Mouse (Mus musculus) liver, embryonic 13.5 days (tissue): ENCODE data around the gene Tgfbrap1. TPM values are rescaled to one million over a fixed set of nuclear protein-coding genes. Genes with fewer than 3 reads are reported as not detected.
"Not testable (repeated sequence)": the region's sequence is repeated elsewhere in the genome, so short reads cannot be mapped to it uniquely, and the experiment has no call there.

ENCODE experiments used
- ATAC-seq: fragments of 200-750 bp; cut with Nextera tagmentation; 2 replicates; pipeline ENCODE4 v1.8.0; 2017; ENCODE audit warnings: low read depth, mild to moderate bottlenecking, moderate number of reproducible peaks, moderate library complexity
- DNase-seq: peaks from one replicate; pipeline ENCODE4 v3.0.0; 2022
- H3K27ac ChIP-seq: fragments of 300-500 bp; sonication (generic); 2 replicates; pipeline ENCODE4 v1.5.1; 2015; ENCODE audit warnings: moderate library complexity, mild to moderate bottlenecking, inconsistent platforms
- H3K27me3 ChIP-seq: fragments of 300-500 bp; sonication (generic); 2 replicates; pipeline ENCODE4 v1.6.1; 2015; ENCODE audit warnings: mild to moderate bottlenecking, inconsistent platforms
- H3K36me3 ChIP-seq: fragments of 300-500 bp; sonication (generic); 2 replicates; pipeline ENCODE4 v1.6.1; 2015; ENCODE audit warnings: mild to moderate bottlenecking, inconsistent platforms
- H3K4me1 ChIP-seq: fragments of 300-500 bp; sonication (generic); replicated peaks from 2 replicates; pipeline ENCODE4 v1.6.1; 2015; ENCODE audit warnings: inconsistent platforms
- H3K4me2 ChIP-seq: fragments of 300-500 bp; sonication (generic); 2 replicates; pipeline ENCODE4 v1.6.1; 2015; ENCODE audit warnings: inconsistent platforms, mild to moderate bottlenecking, moderate library complexity
- H3K4me3 ChIP-seq: fragments of 300-500 bp; sonication (generic); replicated peaks from 2 replicates; pipeline ENCODE4 v1.5.1; 2015; ENCODE audit warnings: mild to moderate bottlenecking, inconsistent platforms
- H3K9ac ChIP-seq: fragments of 300-500 bp; sonication (generic); 2 replicates; pipeline ENCODE4 v1.6.1; 2015; ENCODE audit warnings: mild to moderate bottlenecking, inconsistent platforms
- H3K9me3 ChIP-seq: fragments of 300-500 bp; sonication (generic); replicated peaks from 2 replicates; pipeline ENCODE4 v1.6.1; 2016; ENCODE audit warnings: inconsistent platforms
- WGBS: fragments of 180-500 bp; shearing (Covaris S2); methylation state at CpG from one replicate; pipeline ENCODE4 v1.1.7; 2015; ENCODE audit not compliant: insufficient replicate concordance; 5-methylcytosine and 5-hydroxymethylcytosine counted together
- polyA plus RNA-seq: library from polyadenylated mRNA; unstranded; fragments of >200 nt; fragmentation: Nextera tagmentation; extraction: Ambion mirVana; gene quantifications from 2 replicates; pipeline ENCODE4 v1.2.1, GENCODE M21; 2015

Gene Tgfbrap1
- polyA plus RNA-seq, 1 experiment from 2014 or later: 4.0 TPM

DNA sequence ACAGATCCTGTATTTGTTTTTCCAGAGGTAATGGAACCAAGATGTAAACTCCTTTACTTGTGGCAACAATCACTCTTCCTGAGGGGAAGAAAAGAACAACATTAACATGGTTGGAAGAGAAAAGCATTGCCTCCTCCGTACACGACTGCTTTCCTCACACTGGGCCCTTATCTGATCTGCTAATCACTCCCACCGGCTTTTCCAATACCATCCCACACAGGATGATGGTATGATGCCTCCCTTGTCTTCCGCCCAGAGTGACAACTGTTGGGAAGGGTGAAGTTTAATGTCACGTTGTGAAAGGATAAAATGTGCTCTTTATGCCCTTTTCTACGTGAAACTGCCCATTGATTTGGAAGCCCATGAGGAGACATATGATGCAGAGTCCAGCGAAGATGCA is 30.9 kb downstream of the Tgfbrap1 start:
- Histone ChIP-seq H3K4me2 (no peak overlapping the region), H3K4me1 (0 out of 2 replicates have a peak, but pooled peaks cover 3% of the 10 kb centered on the region), H3K36me3 (peaks cover 36% of the 10 kb centered on the region), H3K9ac (no peak overlapping the region), H3K27ac (no peak overlapping the region), H3K9me3 (no peaks in the 10 kb centered on the region), H3K4me3 (no peak overlapping the region), H3K27me3 (no peaks in the 10 kb centered on the region)
- DNase-seq: no peak
- 71% methylated on average over 7 of the region's 7 CpGs for WGBS
- ATAC-seq: no peak

DNA sequence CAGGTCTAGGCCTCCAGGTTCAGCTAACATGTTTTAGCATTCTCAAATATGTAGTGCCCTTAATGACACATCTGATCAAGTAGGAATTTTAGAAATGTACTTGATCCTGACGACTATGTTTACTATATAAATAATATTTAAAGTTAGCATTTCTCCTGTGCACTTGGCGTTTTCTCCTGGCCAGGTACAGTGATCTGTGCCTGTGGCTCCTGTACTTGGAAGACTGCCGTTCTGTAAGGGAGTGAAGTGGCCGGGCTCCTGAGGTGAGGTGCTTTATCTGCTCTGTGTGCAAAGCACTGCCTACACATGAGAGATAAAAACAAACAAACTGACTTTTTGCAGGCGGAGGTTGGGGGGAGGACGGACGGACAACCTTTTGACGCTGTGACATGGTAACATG is 31.9 kb downstream of the Tgfbrap1 start:
- ATAC-seq: no peak

DNA sequence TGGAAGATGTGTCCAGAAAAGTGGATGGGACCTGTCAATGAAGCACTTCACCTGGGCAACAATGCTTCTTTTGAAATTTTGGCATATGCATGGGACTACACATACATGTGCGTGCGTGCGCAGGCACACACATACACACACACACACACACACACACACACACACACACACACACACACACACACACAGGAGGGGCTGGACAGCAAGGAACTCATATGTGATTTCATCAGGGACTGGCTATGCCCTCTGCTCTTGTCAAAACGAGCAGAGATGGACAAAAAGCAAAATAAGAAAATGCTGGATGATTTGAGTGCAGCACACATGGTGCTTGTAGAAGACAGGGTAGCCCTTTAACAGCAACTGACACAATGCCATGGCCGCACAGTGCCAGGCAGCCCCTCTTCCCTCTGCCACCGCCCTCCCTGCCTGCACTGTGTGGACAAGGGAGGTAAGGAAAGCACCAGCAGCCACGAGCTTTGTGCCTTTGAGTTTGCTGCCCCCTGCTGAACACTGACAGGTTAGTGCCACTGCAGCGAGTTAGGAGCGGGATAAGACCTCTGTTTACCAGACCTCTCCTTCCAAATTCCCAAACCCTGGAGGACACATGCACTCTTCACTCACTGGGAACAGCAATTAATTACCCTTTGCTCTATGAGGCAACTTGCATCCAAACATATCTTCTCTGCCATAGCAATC is 32.7 kb downstream of the Tgfbrap1 start:
- Histone ChIP-seq H3K27me3 (no peaks in the 10 kb centered on the region), H3K9me3 (no peaks in the 10 kb centered on the region), H3K4me3 (no peak overlapping the region), H3K4me2 (no peak overlapping the region), H3K27ac (no peak overlapping the region), H3K36me3 (peaks cover 42% of the 10 kb centered on the region), H3K9ac (no peak overlapping the region), H3K4me1 (0 out of 2 replicates have a peak, but pooled peaks cover under 1% of the 10 kb centered on the region)
- 62% methylated on average over 9 of the region's 9 CpGs for WGBS
- no peak for ATAC-seq
- peak; percentile 15 for DNase-seq

More for the DNA sequence above, 31.9 kb downstream of the Tgfbrap1 start:
- Histone ChIP-seq H3K9ac (no peak overlapping the region), H3K36me3 (peaks cover 38% of the 10 kb centered on the region), H3K9me3 (no peaks in the 10 kb centered on the region), H3K27ac (no peak overlapping the region), H3K4me2 (no peak overlapping the region), H3K4me1 (0 out of 2 replicates have a peak, but pooled peaks cover 3% of the 10 kb centered on the region), H3K4me3 (no peak overlapping the region), H3K27me3 (no peaks in the 10 kb centered on the region)
- DNase-seq: no peak
- 70% methylated on average over 8 of the region's 8 CpGs for WGBS

GRCm38 (mm10) chr1:43051903-43052302 is 46.5 kb downstream of the Tgfbrap1 start:
- H3K4me3 ChIP-seq: no peak overlapping the region
- H3K9ac ChIP-seq: no peak overlapping the region
- DNase-seq (no peak), ATAC-seq (no peak)
- H3K4me1 ChIP-seq: no peaks in the 10 kb centered on the region
- H3K27ac ChIP-seq: no peak overlapping the region
- WGBS: 81% methylated on average over 5 of the region's 5 CpGs
- H3K27me3 ChIP-seq: no peaks in the 10 kb centered on the region
- H3K9me3 ChIP-seq: no peaks in the 10 kb centered on the region
- peaks cover 71% of the 10 kb centered on the region for H3K36me3 ChIP-seq
- no peak overlapping the region for H3K4me2 ChIP-seq

GRCm38 (mm10) chr1:43047811-43048210 is 50.6 kb downstream of the Tgfbrap1 start:
- Histone ChIP-seq H3K27me3 (no peaks in the 10 kb centered on the region), H3K4me1 (no peaks in the 10 kb centered on the region), H3K36me3 (peaks cover 38% of the 10 kb centered on the region), H3K27ac (no peak overlapping the region), H3K4me2 (no peak overlapping the region), H3K9ac (no peak overlapping the region), H3K4me3 (no peak overlapping the region), H3K9me3 (no peaks in the 10 kb centered on the region)
- ATAC-seq (no peak), DNase-seq (no peak)
- 79% methylated on average over 10 of the region's 10 CpGs for WGBS

- 66% methylated on average over 2 of the region's 2 CpGs for WGBS
- no peaks in the 10 kb centered on the region for H3K27me3 ChIP-seq
- peaks cover 32% of the 10 kb centered on the region for H3K36me3 ChIP-seq
- H3K9ac ChIP-seq: no peak overlapping the region
- ATAC-seq (no peak), DNase-seq (no peak)
- H3K4me3 ChIP-seq: no peak overlapping the region
- no peak overlapping the region for H3K4me2 ChIP-seq
- no peaks in the 10 kb centered on the region for H3K9me3 ChIP-seq
- no peaks in the 10 kb centered on the region for H3K4me1 ChIP-seq
- H3K27ac ChIP-seq: no peak overlapping the region
Observed at GRCm38 (mm10) chr1:43046990-43047389, 51.4 kb downstream of the Tgfbrap1 start.

GRCm38 (mm10) chr1:43045204-43045982 is 53.0 kb downstream of the Tgfbrap1 start:
- Histone ChIP-seq H3K27ac (no peak overlapping the region), H3K4me1 (no peaks in the 10 kb centered on the region), H3K9me3 (no peaks in the 10 kb centered on the region), H3K9ac (no peak overlapping the region), H3K36me3 (peaks cover 17% of the 10 kb centered on the region), H3K4me3 (no peak overlapping the region), H3K4me2 (no peak overlapping the region), H3K27me3 (no peaks in the 10 kb centered on the region)
- WGBS: 65% methylated on average over 14 of the region's 14 CpGs
- DNase-seq: no peak
- no peak for ATAC-seq

DNA sequence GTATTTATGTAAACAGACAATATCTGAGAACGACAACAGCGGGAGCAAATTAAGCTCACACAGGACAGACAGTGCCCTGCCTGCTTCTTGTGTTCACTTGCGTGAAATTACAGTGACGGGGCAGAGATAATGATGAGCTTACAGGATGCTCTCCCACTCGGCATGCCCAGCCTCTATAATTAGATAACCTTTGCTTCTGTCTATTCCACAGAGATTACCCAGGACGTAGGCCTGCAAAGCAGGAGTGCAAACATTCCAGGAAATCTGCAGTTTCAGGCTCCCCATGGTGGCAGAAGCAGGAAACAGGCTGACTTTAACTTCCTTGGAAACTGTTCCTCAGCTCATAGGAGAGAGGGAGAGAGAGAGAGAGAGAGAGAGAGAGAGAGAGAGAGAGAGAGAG is 56.2 kb downstream of the Tgfbrap1 start:
- Histone ChIP-seq H3K4me2 (no peak overlapping the region), H3K4me1 (no peaks in the 10 kb centered on the region), H3K9me3 (no peaks in the 10 kb centered on the region), H3K27ac (no peak overlapping the region), H3K4me3 (no peak overlapping the region), H3K36me3 (no peaks in the 10 kb centered on the region), H3K27me3 (no peaks in the 10 kb centered on the region), H3K9ac (no peak overlapping the region)
- WGBS: 51% methylated on average over 6 of the region's 6 CpGs
- ATAC-seq: no peak
- no peak for DNase-seq

DNA sequence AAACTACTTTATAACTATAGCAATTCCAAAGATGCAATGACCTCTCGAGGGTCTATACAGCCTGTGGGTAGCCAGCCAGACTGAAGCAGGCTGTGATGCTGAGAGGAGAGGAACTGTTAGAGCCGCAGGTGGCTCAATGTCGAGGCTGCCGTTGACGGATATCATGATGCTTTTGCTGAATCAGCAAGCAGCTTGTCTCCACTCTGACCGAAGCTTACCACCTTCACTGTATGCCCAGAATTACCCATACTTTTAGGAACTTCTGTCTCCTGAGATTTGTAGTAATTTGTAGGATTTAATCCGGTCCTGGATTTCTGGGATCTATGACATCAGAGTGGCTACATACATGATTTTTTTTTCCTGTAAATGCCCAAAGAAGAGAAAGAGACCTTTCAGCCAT is 62.4 kb downstream of the Tgfbrap1 start:
- WGBS: 65% methylated on average over 7 of the region's 7 CpGs
- Histone ChIP-seq H3K27me3 (no peaks in the 10 kb centered on the region), H3K4me3 (no peak overlapping the region), H3K4me1 (no peaks in the 10 kb centered on the region), H3K9ac (no peak overlapping the region), H3K27ac (no peak overlapping the region), H3K9me3 (no peaks in the 10 kb centered on the region), H3K4me2 (no peak overlapping the region), H3K36me3 (no peaks in the 10 kb centered on the region)
- ATAC-seq (no peak), DNase-seq (no peak)

DNA sequence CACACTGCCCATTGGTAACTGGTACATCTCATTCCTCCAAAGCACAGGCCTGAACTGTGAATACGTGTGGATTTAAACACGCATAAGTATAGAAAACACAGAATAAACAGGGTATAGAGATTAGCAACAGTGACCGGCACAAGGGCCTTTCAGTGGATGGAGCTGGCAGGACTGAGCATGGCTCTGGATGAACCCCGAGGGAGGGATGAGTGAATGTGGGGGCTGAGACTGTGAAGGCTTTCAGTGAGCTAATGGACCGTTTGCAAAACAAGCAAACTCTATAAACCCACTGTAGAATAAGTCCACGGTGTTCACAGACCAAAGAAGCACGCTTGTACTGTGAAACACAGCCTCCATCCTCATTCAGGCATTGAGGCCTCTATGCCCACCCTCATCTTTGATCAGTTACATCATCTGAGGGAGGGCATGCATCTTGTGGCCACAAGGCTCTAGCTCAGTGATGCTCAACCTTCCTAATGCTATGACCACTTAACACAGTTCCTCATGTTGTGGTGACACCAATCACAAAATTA is 83.2 kb downstream of the Tgfbrap1 start:
- H3K9ac ChIP-seq, H3K27ac ChIP-seq, H3K27me3 ChIP-seq, ATAC-seq, H3K4me2 ChIP-seq, H3K9me3 ChIP-seq, H3K4me3 ChIP-seq, H3K36me3 ChIP-seq, H3K4me1 ChIP-seq, DNase-seq: not testable (repeated sequence)
- WGBS: 61% methylated on average over 7 of the region's 7 CpGs

GRCm38 (mm10) chr1:43010461-43010860 is 88.0 kb downstream of the Tgfbrap1 start:
- 73% methylated on average over 4 of the region's 4 CpGs for WGBS
- Histone ChIP-seq H3K27me3 (no peaks in the 10 kb centered on the region), H3K9me3 (no peaks in the 10 kb centered on the region), H3K27ac (no peak overlapping the region), H3K4me1 (no peaks in the 10 kb centered on the region), H3K4me3 (no peak overlapping the region), H3K9ac (no peak overlapping the region), H3K4me2 (no peak overlapping the region), H3K36me3 (no peaks in the 10 kb centered on the region)
- no peak for DNase-seq
- ATAC-seq: no peak
